Mouse (Mus musculus): ENCODE measurements at regions not wholly inside any gene's neighbourhood (a gene's known extent, or its start where the extent isn't known, plus 50 kb on each side); places are given as distances from the start of the nearest gene placed in this dataset.

DNA sequence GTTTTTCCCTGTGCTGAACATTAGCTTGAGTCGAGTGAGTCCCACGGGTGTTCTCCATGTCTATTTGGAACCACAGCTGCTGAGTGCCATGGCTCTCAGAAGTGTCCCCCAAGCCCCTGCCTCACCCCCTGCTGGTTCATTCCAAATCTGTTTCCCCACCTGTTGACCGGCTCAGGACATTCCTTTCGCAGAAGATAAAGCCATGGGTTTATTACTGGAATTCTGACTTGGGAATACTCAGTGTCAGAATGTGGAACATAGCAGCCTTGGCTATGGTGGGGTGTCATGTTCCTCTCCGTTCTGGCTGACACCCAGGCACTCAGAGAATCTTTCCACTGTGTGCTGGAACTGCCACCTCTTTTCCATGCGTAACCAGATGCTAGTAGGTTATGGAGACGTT, 148.7 kb upstream of the Ankrd50 start:
- no peak for TF ChIP-seq CTCF (IDR thresholded peaks at IDR 0.05; ENCODE audit: low read depth, low read length)
- TF ChIP-seq POLR2A (IDR thresholded peaks at IDR 0.05; ENCODE audit: extremely low read depth, insufficient read depth, low read length) = no peak

All from liver, adult 2 months (tissue).